Mouse (Mus musculus) bone marrow macrophage, adult 2 months (primary cell): ENCODE data around the gene Adcy10.

Experiments
- CTCF ChIP-seq: IDR thresholded peaks from 2 replicates; pipeline ENCODE4 v1.5.1; 2012; ENCODE audit warnings: low read depth, mild to moderate bottlenecking, low read length, moderate library complexity
- POLR2A ChIP-seq: IDR thresholded peaks from 2 replicates; pipeline ENCODE4 v1.6.1; 2012; ENCODE audit warnings: mild to moderate bottlenecking, low read depth, low read length, borderline replicate concordance

DNA sequence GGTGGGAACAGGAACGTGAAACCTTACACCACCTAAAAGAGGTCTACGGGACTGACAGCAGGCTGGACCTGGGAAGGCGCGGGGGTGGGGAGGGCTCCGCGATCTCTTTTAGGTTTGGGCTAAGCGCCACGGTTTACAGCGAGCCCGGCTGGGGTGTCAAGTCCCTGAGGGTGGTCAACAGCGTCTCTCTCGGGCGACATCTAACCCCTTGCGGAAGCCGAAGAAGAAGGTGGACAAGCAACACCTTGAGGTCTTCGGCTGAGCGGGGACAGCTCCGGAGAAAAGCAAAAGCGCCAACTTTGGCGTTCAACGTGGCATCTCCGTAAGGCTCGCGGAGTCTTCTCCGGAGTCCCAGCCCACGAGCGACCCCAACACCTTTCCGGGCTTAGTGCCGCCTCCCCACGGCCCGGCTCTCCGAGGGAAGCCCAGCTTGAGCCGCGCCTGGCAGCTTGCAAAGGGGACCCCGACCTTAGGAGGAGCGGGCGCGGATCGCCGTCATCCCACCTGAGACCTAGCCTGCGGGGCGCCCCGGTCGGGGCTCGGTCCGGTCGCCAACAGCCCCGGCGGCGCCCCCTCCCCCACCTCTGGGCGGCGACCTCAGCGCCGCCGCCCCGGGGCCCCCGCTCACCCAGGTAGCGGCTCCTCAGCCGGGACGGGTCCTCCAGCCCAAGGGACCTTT lies 25.3 kb upstream of the Adcy10 start:
- TF ChIP-seq CTCF (no peak), POLR2A (no peak)
